Mouse (Mus musculus) neural tube, embryonic 14.5 days (tissue): ENCODE measurements around the gene Polr3e. TPM values are rescaled to one million over a fixed set of nuclear protein-coding genes. Genes with fewer than 3 reads are reported as not detected.
"Not testable (repeated sequence)": the region's sequence is repeated elsewhere in the genome, so short reads cannot be mapped to it uniquely, and the experiment has no call there.

ENCODE experiments used
- ATAC-seq: fragments of 200-750 bp; cut with Nextera tagmentation; 2 replicates; pipeline ENCODE4 v1.8.0; 2017; ENCODE audit warnings: low read depth, mild to moderate bottlenecking, moderate TSS enrichment, moderate library complexity
- H3K27ac ChIP-seq: fragments of 300-500 bp; sonication (generic); 2 replicates; pipeline ENCODE4 v1.5.1; 2014; ENCODE audit warnings: low read depth, mild to moderate bottlenecking, control low read depth, low read length, moderate library complexity, mixed read lengths
- H3K27me3 ChIP-seq: fragments of 300-500 bp; sonication (generic); 2 replicates; pipeline ENCODE4 v1.6.1; 2014; ENCODE audit warnings: low read length; ENCODE audit not compliant: control insufficient read depth, insufficient read depth
- H3K36me3 ChIP-seq: fragments of 300-500 bp; sonication (generic); 2 replicates; pipeline ENCODE4 v1.6.1; 2014; ENCODE audit warnings: low read length, mixed read lengths; ENCODE audit not compliant: control insufficient read depth, insufficient read depth
- H3K4me1 ChIP-seq: fragments of 300-500 bp; sonication (generic); 2 replicates; pipeline ENCODE4 v1.6.1; 2014; ENCODE audit warnings: low read length; ENCODE audit not compliant: control insufficient read depth, insufficient read depth
- H3K4me2 ChIP-seq: fragments of 300-500 bp; sonication (generic); 2 replicates; pipeline ENCODE4 v1.6.1; 2014; ENCODE audit warnings: mild to moderate bottlenecking, low read depth, low read length, control low read depth
- H3K4me3 ChIP-seq: fragments of 300-500 bp; sonication (generic); 2 replicates; pipeline ENCODE4 v1.5.1; 2014; ENCODE audit warnings: low read depth, low read length, control low read depth, mixed read lengths
- H3K9ac ChIP-seq: fragments of 300-500 bp; sonication (generic); replicated peaks from 2 replicates; pipeline ENCODE4 v1.6.1; 2014; ENCODE audit warnings: low read depth, mild to moderate bottlenecking, control low read depth, low read length, mixed read lengths
- H3K9me3 ChIP-seq: fragments of 300-500 bp; sonication (generic); 2 replicates; pipeline ENCODE4 v1.6.1; 2016; ENCODE audit warnings: low read length; ENCODE audit not compliant: control insufficient read depth
- whole genome bisulfite sequencing: fragments of 180-500 bp; shearing (Covaris S2); extraction: QIAGEN DNeasy Blood & Tissue Kit; methylation state at CpG from one replicate; pipeline ENCODE4 v1.1.7; 2014; 5-methylcytosine and 5-hydroxymethylcytosine counted together
- polyA plus RNA-seq: library from polyadenylated mRNA; unstranded; fragments of >200 nt; fragmentation: Nextera tagmentation; extraction: Ambion mirVana; gene quantifications from 2 replicates; pipeline ENCODE4 v1.2.1, GENCODE M21; 2014

The Polr3e gene
- polyA plus RNA-seq, 1 experiment from 2014 or later = 16.2 TPM

DNA sequence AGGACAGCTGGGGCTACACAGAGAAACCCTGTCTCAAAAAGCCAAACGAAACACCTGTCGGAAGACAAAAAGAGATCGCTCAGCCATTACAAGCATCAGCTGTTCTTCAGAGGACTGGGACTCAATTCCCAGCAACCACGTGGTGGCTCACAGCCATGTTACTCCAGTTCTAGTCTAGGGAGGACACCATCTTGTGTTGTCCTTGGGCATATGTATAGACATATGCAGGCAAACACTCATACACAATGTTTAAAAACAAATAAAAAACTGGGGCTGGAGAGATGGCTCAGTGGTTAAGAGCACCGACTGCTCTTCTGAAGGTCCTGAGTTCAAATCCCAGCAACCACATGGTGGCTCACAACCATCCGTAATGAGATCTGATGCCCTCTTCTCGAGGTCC lies 36.0 kb downstream of the Polr3e start:
- H3K4me3 ChIP-seq, H3K9me3 ChIP-seq, H3K4me1 ChIP-seq, H3K4me2 ChIP-seq, ATAC-seq, H3K27me3 ChIP-seq, H3K27ac ChIP-seq, H3K9ac ChIP-seq: not testable (repeated sequence)
- H3K36me3 ChIP-seq = peaks cover 16% of the 10 kb centered on the region; the same call in 1 of the 2 replicates
- WGBS = 84% methylated on average over 7 of the region's 7 CpGs

DNA sequence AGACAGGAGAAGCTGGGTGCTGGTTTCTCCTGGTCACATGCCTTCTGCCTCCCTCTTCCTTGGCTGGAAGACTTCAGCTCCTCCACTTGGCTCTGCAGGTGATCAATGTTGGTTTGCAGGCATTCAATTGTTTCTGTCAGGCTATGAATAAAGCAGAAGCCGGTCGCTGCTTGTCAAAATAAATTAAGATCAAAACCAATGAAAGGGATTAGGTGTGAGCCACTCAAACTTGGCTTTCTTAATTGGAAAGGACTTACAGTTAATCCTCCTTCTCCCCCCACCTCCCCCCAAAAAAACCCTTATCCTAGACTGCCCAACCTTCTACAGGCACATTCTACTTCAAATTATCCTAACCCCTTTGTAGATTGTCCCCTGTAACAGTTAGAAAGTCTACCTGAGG lies 42.6 kb downstream of the Polr3e start:
- Histone ChIP-seq H3K4me1 (no peaks in the 10 kb centered on the region), H3K36me3 (peaks cover 19% of the 10 kb centered on the region), H3K27ac (no peak overlapping the region), H3K27me3 (no peaks in the 10 kb centered on the region), H3K9ac (no peak overlapping the region), H3K9me3 (no peaks in the 10 kb centered on the region), H3K4me2 (no peak overlapping the region), H3K4me3 (no peak overlapping the region)
- no peak for ATAC-seq
- 87% methylated on average over 2 of the region's 2 CpGs for WGBS

- 89% methylated on average over 6 of the region's 6 CpGs for WGBS
Observed at GRCm38 (mm10) chr7:120960601-120961000, 43.1 kb downstream of the Polr3e start.

DNA sequence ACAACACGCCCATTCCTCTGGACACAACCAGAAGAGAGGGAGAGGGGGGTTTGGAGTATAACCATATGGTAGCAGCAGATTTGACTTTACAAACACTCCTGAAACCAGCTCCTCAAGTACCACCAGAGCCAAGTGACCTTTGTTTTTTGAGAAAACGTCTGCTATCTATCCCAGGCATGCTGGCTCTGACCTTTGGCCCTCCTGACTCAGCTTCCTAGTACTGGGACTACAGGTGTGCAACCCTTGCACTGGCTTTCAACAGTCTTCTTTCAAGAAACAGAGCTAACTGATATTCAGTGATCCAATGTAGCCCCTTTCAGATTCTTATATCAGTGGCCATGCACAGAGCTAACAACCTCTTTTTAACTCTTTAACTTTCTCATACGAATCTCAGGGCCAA lies 44.3 kb downstream of the Polr3e start:
- Histone ChIP-seq H3K4me3 (no peak overlapping the region), H3K9ac (no peak overlapping the region), H3K36me3 (peaks cover 19% of the 10 kb centered on the region), H3K27ac (no peak overlapping the region), H3K4me1 (no peaks in the 10 kb centered on the region), H3K27me3 (no peaks in the 10 kb centered on the region), H3K4me2 (no peak overlapping the region), H3K9me3 (no peaks in the 10 kb centered on the region)
- 75% methylated on average over 3 of the region's 3 CpGs for WGBS
- ATAC-seq = no peak

More at GRCm38 (mm10) chr7:120960601-120961000, 43.1 kb downstream of the Polr3e start:
- Histone ChIP-seq H3K9me3 (no peaks in the 10 kb centered on the region), H3K36me3 (peaks cover 19% of the 10 kb centered on the region), H3K9ac (no peak overlapping the region), H3K27ac (no peak overlapping the region), H3K4me2 (no peak overlapping the region), H3K4me1 (no peaks in the 10 kb centered on the region), H3K4me3 (no peak overlapping the region), H3K27me3 (no peaks in the 10 kb centered on the region)
- no peak for ATAC-seq

DNA sequence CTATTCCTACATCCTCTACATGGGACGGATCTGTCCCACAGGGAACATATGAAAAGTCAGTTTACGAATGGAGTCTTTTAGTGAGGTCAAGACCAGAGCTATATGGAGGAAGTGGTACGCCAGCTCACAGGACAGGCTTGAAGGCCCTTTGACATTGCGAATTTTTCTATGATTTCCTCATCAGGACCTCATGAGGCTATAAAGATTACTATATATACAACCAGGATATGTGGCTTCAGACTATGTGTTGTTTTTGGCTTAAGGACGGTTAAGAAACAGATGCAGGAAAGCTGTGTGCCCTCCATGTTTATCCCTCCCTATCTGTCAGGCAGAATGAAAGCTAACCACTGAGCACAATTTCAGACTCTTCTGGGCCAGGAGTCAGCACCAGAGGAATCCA lies 45.6 kb downstream of the Polr3e start:
- Histone ChIP-seq H3K27me3 (no peaks in the 10 kb centered on the region), H3K9ac (no peak overlapping the region), H3K4me3 (no peak overlapping the region), H3K4me1 (no peaks in the 10 kb centered on the region), H3K36me3 (peaks cover 15% of the 10 kb centered on the region), H3K9me3 (no peaks in the 10 kb centered on the region), H3K27ac (no peak overlapping the region), H3K4me2 (no peak overlapping the region)
- no peak for ATAC-seq
- 90% methylated on average over 5 of the region's 5 CpGs for WGBS

DNA sequence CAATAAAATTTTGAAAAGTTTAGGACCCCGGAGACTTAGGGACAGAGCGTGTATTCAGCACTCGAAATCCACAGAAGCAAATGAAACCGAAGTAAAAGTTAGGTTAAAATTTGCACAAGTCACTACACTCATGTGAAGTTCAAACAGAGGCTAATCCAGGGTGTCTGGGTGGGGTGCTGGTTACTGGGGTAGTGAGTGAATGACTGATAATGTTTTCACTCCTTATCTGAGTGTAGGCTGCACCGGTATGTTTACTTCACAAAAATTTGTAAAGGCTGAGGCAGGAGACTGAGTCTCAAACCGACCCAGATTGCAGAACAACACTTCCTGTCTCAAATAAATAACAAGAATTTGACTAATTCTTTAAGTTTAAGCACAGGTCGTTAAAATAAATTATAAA lies 51.7 kb downstream of the Polr3e start:
- Histone ChIP-seq H3K27me3 (no peaks in the 10 kb centered on the region), H3K9ac (no peak overlapping the region), H3K4me2 (no peak overlapping the region), H3K27ac (no peak overlapping the region), H3K4me1 (no peaks in the 10 kb centered on the region), H3K9me3 (no peaks in the 10 kb centered on the region), H3K36me3 (no peaks in the 10 kb centered on the region), H3K4me3 (no peak overlapping the region)
- no peak for ATAC-seq
- 96% methylated on average over 7 of the region's 7 CpGs for WGBS

DNA sequence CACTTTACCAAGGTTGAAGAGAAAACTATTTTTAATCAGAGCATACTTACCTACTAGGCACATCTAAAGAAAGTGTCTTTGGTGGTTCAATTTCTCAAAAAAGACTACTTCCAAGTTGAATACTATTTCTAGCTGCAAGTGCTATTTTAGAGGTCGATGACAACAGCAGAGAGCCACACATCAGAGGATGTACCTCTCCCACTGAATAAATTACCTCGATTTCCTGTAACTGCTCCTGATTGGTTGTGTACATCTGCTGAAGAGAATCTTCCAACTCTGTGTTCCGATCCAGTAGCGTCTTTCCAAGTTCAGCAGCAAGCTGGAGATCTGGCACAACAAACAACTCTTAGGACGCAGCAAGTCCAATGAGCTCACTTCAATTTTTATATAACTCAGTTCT lies 52.6 kb downstream of the Polr3e start:
- no peak for ATAC-seq
- Histone ChIP-seq H3K27ac (no peak overlapping the region), H3K27me3 (no peaks in the 10 kb centered on the region), H3K4me2 (no peak overlapping the region), H3K9ac (no peak overlapping the region), H3K9me3 (no peaks in the 10 kb centered on the region), H3K4me3 (no peak overlapping the region), H3K36me3 (no peaks in the 10 kb centered on the region), H3K4me1 (no peaks in the 10 kb centered on the region)
- WGBS = 93% methylated on average over 5 of the region's 5 CpGs

DNA sequence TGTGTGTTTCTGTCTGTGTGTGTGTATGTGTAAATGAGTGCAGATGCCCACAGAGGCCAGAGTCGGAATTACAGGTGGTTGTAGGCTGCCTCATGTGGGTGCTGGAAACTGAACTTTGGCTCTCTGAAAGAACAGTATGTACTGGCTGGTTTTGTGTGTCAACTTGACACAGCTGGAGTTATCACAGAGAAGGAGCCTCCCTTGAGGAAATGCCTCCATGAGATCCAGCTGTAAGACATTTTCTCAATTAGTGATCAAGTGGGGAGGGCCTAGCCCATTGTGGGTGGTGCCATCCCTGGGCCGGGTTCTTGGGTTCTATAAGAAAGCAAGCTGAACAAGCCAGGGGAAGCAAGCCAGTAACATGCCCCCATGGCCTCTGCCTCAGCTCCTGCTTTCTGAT lies 54.9 kb downstream of the Polr3e start:
- 90% methylated on average over 2 of the region's 2 CpGs for WGBS
- not testable (repeated sequence) for ATAC-seq, H3K9ac ChIP-seq, H3K4me2 ChIP-seq, H3K36me3 ChIP-seq, H3K4me3 ChIP-seq, H3K9me3 ChIP-seq, H3K27me3 ChIP-seq, H3K27ac ChIP-seq, H3K4me1 ChIP-seq

DNA sequence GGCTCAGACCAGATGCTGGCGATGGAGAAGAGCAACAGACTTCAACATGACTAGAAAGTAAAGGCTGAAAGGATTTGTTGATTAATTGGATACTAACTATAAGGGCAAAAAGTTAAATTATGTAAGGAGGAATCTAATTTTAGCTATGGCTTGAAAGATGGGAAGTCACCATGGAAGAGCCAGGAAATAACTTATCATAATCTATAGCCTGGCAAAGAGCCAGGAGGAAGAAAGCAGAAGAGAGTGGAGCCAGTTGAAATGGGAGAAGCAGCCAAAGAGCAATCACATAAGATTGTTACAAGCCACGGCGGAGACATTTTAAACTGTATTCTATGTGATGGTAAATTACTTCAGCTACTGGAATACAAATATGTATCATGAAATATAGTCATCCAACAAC lies 56.5 kb downstream of the Polr3e start:
- H3K4me3 ChIP-seq = no peak overlapping the region
- no peak overlapping the region for H3K4me2 ChIP-seq
- H3K27me3 ChIP-seq = no peaks in the 10 kb centered on the region
- no peak for ATAC-seq
- no peaks in the 10 kb centered on the region for H3K9me3 ChIP-seq
- no peak overlapping the region for H3K9ac ChIP-seq
- H3K27ac ChIP-seq = no peak overlapping the region
- peaks cover 9% of the 10 kb centered on the region; the same call in 1 of the 2 replicates for H3K4me1 ChIP-seq
- no peaks in the 10 kb centered on the region for H3K36me3 ChIP-seq
- 66% methylated on average over 3 of the region's 3 CpGs for WGBS

DNA sequence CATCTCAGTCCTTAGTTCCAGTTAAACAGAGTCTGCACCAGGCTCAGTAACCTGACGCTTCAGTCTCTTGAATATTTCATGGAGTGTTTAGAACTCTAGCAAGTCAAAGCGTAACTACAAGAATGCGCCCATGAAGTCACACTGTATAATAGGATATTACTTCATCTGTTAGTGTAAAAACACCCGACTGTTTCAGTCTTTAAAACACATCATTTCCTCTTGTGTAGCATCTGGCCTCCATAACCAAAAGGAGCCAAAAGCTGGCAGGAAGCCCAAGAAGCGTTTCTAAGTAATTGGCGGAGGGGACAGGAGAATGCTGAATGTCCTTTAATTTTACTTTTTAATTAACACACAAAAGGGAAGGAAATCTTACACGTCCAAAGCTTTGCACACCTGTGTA lies 59.5 kb downstream of the Polr3e start:
- H3K4me1 ChIP-seq = peaks cover 13% of the 10 kb centered on the region; the same call in 1 of the 2 replicates
- no peaks in the 10 kb centered on the region for H3K9me3 ChIP-seq
- ATAC-seq = no peak
- 36% methylated on average over 7 of the region's 7 CpGs for WGBS
- H3K27ac ChIP-seq = peak overlapping the region; percentile 40; the same call in 1 of the 2 replicates
- H3K9ac ChIP-seq = no peak overlapping the region
- no peaks in the 10 kb centered on the region for H3K36me3 ChIP-seq
- H3K27me3 ChIP-seq = no peaks in the 10 kb centered on the region
- no peak overlapping the region for H3K4me2 ChIP-seq
- no peak overlapping the region for H3K4me3 ChIP-seq
